11 mouse cellular contexts compared by ENCODE assay signal in genomic region chr11:11890139-11890741, GRCm38 (mm10). TPM values are rescaled to one million over a fixed set of nuclear protein-coding genes. Genes with fewer than 3 reads are reported as not detected.
DNase-seq lines count a peak whose midpoint lies in the region; ATAC-seq and TF ChIP-seq lines count a peak whose summit lies in the region.
"Had no signal": no experiment of that assay in that cellular context is flagged by ENCODE, and none has a peak within 500 bp of the region (broad histone marks: within the 10 kb centered on the region; RNA-seq: fewer than 3 reads in every experiment).

No protein-coding gene starts in this region.

- no peak overlapping the region for H3K4me2 ChIP-seq in forebrain, embryonic 15.5 days (replicated peaks)
- no peak overlapping the region for H3K4me2 ChIP-seq in lung, embryonic 15.5 days
- H3K4me2 ChIP-seq in forebrain, postnatal 0 days (ENCODE audit: low read depth) = no peak overlapping the region
- no peak overlapping the region for H3K4me2 ChIP-seq in midbrain, embryonic 15.5 days

- 65% methylated on average over 10 of the region's 10 CpGs for WGBS in forebrain, embryonic 10.5 days
- WGBS in forebrain, embryonic 15.5 days = 51% methylated on average over 10 of the region's 10 CpGs
- 62% methylated on average over 10 of the region's 10 CpGs for WGBS in lung, embryonic 15.5 days
- 53% methylated on average over 10 of the region's 10 CpGs for WGBS in forebrain, postnatal 0 days
- 49% methylated on average over 10 of the region's 10 CpGs for WGBS in midbrain, embryonic 15.5 days

- no peak for TF ChIP-seq CTCF in forebrain, postnatal 0 days (IDR thresholded peaks at IDR 0.05; ENCODE audit: low read depth)

- peak overlapping the region; percentile 73 for H3K27ac ChIP-seq in forebrain, embryonic 10.5 days
- no peak overlapping the region for H3K27ac ChIP-seq in forebrain, embryonic 15.5 days (replicated peaks)
- H3K27ac ChIP-seq in lung, embryonic 15.5 days = 0 out of 2 replicates have a peak overlapping the region, but pooled peaks have one; percentile 17
- H3K27ac ChIP-seq in forebrain, postnatal 0 days (ENCODE audit: low read depth, low read length) = no peak overlapping the region
- peak overlapping the region; percentile 30; the same call in 1 of the 2 replicates for H3K27ac ChIP-seq in midbrain, embryonic 15.5 days

- H3K27me3 ChIP-seq in forebrain, embryonic 10.5 days (ENCODE audit: poor library complexity, severe bottlenecking) = peaks cover 12% of the 10 kb centered on the region
- no peaks in the 10 kb centered on the region for H3K27me3 ChIP-seq in forebrain, embryonic 15.5 days
- H3K27me3 ChIP-seq in lung, embryonic 15.5 days = no peaks in the 10 kb centered on the region
- no peaks in the 10 kb centered on the region for H3K27me3 ChIP-seq in forebrain, postnatal 0 days (ENCODE audit: insufficient read depth, low read length)
- H3K27me3 ChIP-seq in midbrain, embryonic 15.5 days (replicated peaks) = no peaks in the 10 kb centered on the region

- H3K9me3 ChIP-seq in forebrain, embryonic 10.5 days = no peaks in the 10 kb centered on the region
- H3K9me3 ChIP-seq in forebrain, embryonic 15.5 days = no peaks in the 10 kb centered on the region
- H3K9me3 ChIP-seq in lung, embryonic 15.5 days = no peaks in the 10 kb centered on the region
- H3K9me3 ChIP-seq in forebrain, postnatal 0 days (ENCODE audit: low read length) = no peaks in the 10 kb centered on the region
- H3K9me3 ChIP-seq in midbrain, embryonic 15.5 days = no peaks in the 10 kb centered on the region

- H3K4me1 ChIP-seq in forebrain, embryonic 10.5 days = peaks cover 43% of the 10 kb centered on the region
- 0 out of 2 replicates have a peak, but pooled peaks cover 3% of the 10 kb centered on the region for H3K4me1 ChIP-seq in forebrain, embryonic 15.5 days
- peaks cover 38% of the 10 kb centered on the region for H3K4me1 ChIP-seq in lung, embryonic 15.5 days
- H3K4me1 ChIP-seq in forebrain, postnatal 0 days (ENCODE audit: insufficient read depth) = no peaks in the 10 kb centered on the region
- H3K4me1 ChIP-seq in midbrain, embryonic 15.5 days = peaks cover 14% of the 10 kb centered on the region; the same call in 1 of the 2 replicates

- no peak overlapping the region for H3K9ac ChIP-seq in forebrain, embryonic 15.5 days (replicated peaks)
- H3K9ac ChIP-seq in lung, embryonic 15.5 days = no peak overlapping the region
- no peak overlapping the region for H3K9ac ChIP-seq in forebrain, postnatal 0 days
- H3K9ac ChIP-seq in midbrain, embryonic 15.5 days = no peak overlapping the region

- H3K36me3 ChIP-seq in forebrain, embryonic 10.5 days (replicated peaks) = no peaks in the 10 kb centered on the region
- H3K36me3 ChIP-seq in forebrain, embryonic 15.5 days = no peaks in the 10 kb centered on the region
- H3K36me3 ChIP-seq in lung, embryonic 15.5 days = no peaks in the 10 kb centered on the region
- H3K36me3 ChIP-seq in forebrain, postnatal 0 days (ENCODE audit: insufficient read depth) = no peaks in the 10 kb centered on the region
- H3K36me3 ChIP-seq in midbrain, embryonic 15.5 days (replicated peaks) = no peaks in the 10 kb centered on the region

- no peak for ATAC-seq in forebrain, embryonic 15.5 days (replicated peaks)
- no peak for ATAC-seq in lung, embryonic 15.5 days (ENCODE audit: borderline replicate concordance, extremely low read depth, low FRiP score, low TSS enrichment)
- ATAC-seq in forebrain, postnatal 0 days = peak; percentile 47
- peak; percentile 60; the same call in 1 of the 2 replicates for ATAC-seq in midbrain, embryonic 15.5 days (replicated peaks)
- no peak for ATAC-seq in erythroblast, adult 5-6 weeks (replicated peaks; ENCODE audit: low FRiP score, poor library complexity, severe bottlenecking)

- DNase-seq in forebrain, embryonic 10.5 days (ENCODE audit: extremely low spot score, low spot score) = no peak
- DNase-seq in lung, postnatal 4 days = no peak
- no peak for DNase-seq in forebrain, postnatal 0 days
- no peak for DNase-seq in ovary, postnatal 14 days (ENCODE audit: low spot score)
- DNase-seq: adrenal gland, postnatal 36 days; cerebellum, adult 11 months; kidney, adult 18-20 months had no signal

- no peak overlapping the region for H3K4me3 ChIP-seq in forebrain, embryonic 10.5 days
- no peak overlapping the region for H3K4me3 ChIP-seq in forebrain, embryonic 15.5 days
- H3K4me3 ChIP-seq in lung, embryonic 15.5 days = no peak overlapping the region
- no peak overlapping the region for H3K4me3 ChIP-seq in forebrain, postnatal 0 days (ENCODE audit: low read depth, low read length)
- H3K4me3 ChIP-seq in midbrain, embryonic 15.5 days = no peak overlapping the region

RNA-seq across cellular contexts. Expression of gene Ddc, which starts 7.7 kb away (rescaled TPM):
- 5.1 and 6.0 TPM in 2 replicates for polyA plus RNA-seq in forebrain, embryonic 10.5 days (2016; fragmentation: Nextera tagmentation; extraction: Ambion mirVana)
- 3.2 and 6.9 TPM in 2 replicates for polyA plus RNA-seq in forebrain, embryonic 15.5 days (2015; fragmentation: Nextera tagmentation; extraction: Ambion mirVana)
- polyA plus RNA-seq in lung, embryonic 15.5 days (2015; fragmentation: Nextera tagmentation; extraction: Ambion mirVana) = 15.4 and 16.4 TPM in 2 replicates
- total RNA-seq in forebrain, postnatal 0 days (2014; rRNA removed) = 7.2 and 13.6 TPM in 2 replicates
- polyA plus RNA-seq in forebrain, postnatal 0 days (2015; fragmentation: Nextera tagmentation; extraction: Ambion mirVana) = 5.6 and 8.6 TPM in 2 replicates
- 20.4 and 21.1 TPM in 2 replicates for polyA plus RNA-seq in midbrain, embryonic 15.5 days (2015; fragmentation: Nextera tagmentation; extraction: Ambion mirVana)
- total RNA-seq in erythroblast, adult 5-6 weeks (2015; ENCODE audit: low replicate concordance) = not detected in 2 replicates
- not detected in 2 replicates for total RNA-seq in erythroblast, adult 5-6 weeks (2017; ENCODE audit: low replicate concordance)

Comparison
In these comparisons a context has a peak if more than half of its experiments do, and no peak if none do; other contexts are left out.
1. H3K27ac ChIP-seq: peak in forebrain, embryonic 10.5 days (single experiment), lung, embryonic 15.5 days (single experiment) and midbrain, embryonic 15.5 days (single experiment); none in forebrain, embryonic 15.5 days (single experiment) and forebrain, postnatal 0 days (single experiment).
2. ATAC-seq: peak in forebrain, postnatal 0 days (single experiment) and midbrain, embryonic 15.5 days (single experiment); none in forebrain, embryonic 15.5 days (single experiment), lung, embryonic 15.5 days (single experiment) and erythroblast, adult 5-6 weeks (single experiment).